Mouse (Mus musculus) erythroblast, embryonic 14.5 days (primary cell): ENCODE data around the gene Vegfd.

Experiments
- GATA1 ChIP-seq: IDR thresholded peaks from 2 replicates; pipeline ENCODE4 v1.6.1; 2012; ENCODE audit warnings: low read length, inconsistent platforms, mixed read lengths
- TAL1 ChIP-seq: IDR thresholded peaks from 3 replicates; pipeline ENCODE4 v1.6.1; 2012; ENCODE audit warnings: low read length, inconsistent platforms, mixed read lengths

DNA sequence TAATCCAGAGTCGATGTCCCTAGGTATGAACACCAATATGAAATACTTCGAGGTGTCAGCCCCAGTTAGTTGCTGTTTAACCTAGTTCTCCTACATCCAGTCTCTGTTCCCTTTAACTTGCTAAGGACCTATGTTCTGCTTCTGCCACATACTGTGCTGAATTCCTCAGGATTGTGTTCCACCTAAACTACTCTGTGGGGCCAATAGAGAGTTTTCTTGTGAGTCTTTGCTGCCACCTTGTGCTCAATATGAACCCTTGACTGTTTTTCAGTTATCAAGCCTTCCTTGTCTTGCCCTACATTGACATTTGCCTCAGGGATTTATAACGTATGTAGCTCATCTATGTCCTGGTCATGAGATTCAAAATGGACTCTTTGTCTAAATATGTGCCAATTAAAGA is 25.3 kb downstream of the Vegfd start:
- TF ChIP-seq TAL1 (no peak), GATA1 (no peak)
